Mouse (Mus musculus) heart, embryonic 16.5 days (tissue): ENCODE results near the gene Bmp8b. TPM values are rescaled to one million over a fixed set of nuclear protein-coding genes. Genes with fewer than 3 reads are reported as not detected.
A peak's percentile ranks its signal among the peaks of the same experiment; 100 is the strongest.

Experiments
- ATAC-seq: fragments of 200-750 bp; cut with Nextera tagmentation; replicated peaks from 2 replicates; pipeline ENCODE4 v1.8.0; 2017; ENCODE audit warnings: moderate number of reproducible peaks; ENCODE audit not compliant: insufficient read depth, low FRiP score; ENCODE audit errors: extremely low read depth
- H3K27ac ChIP-seq: fragments of 300-500 bp; sonication (generic); 2 replicates; pipeline ENCODE4 v1.5.1; 2014; ENCODE audit warnings: mild to moderate bottlenecking, low read length, control low read depth, moderate library complexity
- H3K27me3 ChIP-seq: fragments of 300-500 bp; sonication (generic); 2 replicates; pipeline ENCODE4 v1.6.1; 2014; ENCODE audit warnings: low read length, mixed read lengths; ENCODE audit not compliant: control insufficient read depth, insufficient read depth
- H3K36me3 ChIP-seq: fragments of 300-500 bp; sonication (generic); 2 replicates; pipeline ENCODE4 v1.6.1; 2014; ENCODE audit not compliant: control insufficient read depth, insufficient read depth
- H3K4me1 ChIP-seq: fragments of 300-500 bp; sonication (generic); 2 replicates; pipeline ENCODE4 v1.6.1; 2014; ENCODE audit warnings: low read length, mixed read lengths; ENCODE audit not compliant: control insufficient read depth, insufficient read depth
- H3K4me2 ChIP-seq: fragments of 300-500 bp; sonication (generic); 2 replicates; pipeline ENCODE4 v1.6.1; 2014; ENCODE audit warnings: low read depth, mild to moderate bottlenecking, control low read depth, low read length
- H3K4me3 ChIP-seq: fragments of 300-500 bp; sonication (generic); 2 replicates; pipeline ENCODE4 v1.5.1; 2014; ENCODE audit warnings: mild to moderate bottlenecking, control low read depth, low read length
- H3K9ac ChIP-seq: fragments of 300-500 bp; sonication (generic); 2 replicates; pipeline ENCODE4 v1.6.1; 2014; ENCODE audit warnings: low read length, control low read depth
- H3K9me3 ChIP-seq: fragments of 300-500 bp; sonication (generic); replicated peaks from 2 replicates; pipeline ENCODE4 v1.6.1; 2016; ENCODE audit warnings: low read length; ENCODE audit not compliant: control insufficient read depth
- WGBS: fragments of 180-500 bp; shearing (Covaris S2); extraction: QIAGEN DNeasy Blood & Tissue Kit; methylation state at CpG from one replicate; pipeline ENCODE4 v1.1.7; 2014; 5-methylcytosine and 5-hydroxymethylcytosine counted together
- polyA plus RNA-seq: library from polyadenylated mRNA; unstranded; fragments of >200 nt; fragmentation: Nextera tagmentation; extraction: Ambion mirVana; gene quantifications from 2 replicates; pipeline ENCODE4 v1.2.1, GENCODE M21; 2015

Gene Bmp8b
- polyA plus RNA-seq, result 0.30 and 0.45 TPM in 2 replicates

DNA sequence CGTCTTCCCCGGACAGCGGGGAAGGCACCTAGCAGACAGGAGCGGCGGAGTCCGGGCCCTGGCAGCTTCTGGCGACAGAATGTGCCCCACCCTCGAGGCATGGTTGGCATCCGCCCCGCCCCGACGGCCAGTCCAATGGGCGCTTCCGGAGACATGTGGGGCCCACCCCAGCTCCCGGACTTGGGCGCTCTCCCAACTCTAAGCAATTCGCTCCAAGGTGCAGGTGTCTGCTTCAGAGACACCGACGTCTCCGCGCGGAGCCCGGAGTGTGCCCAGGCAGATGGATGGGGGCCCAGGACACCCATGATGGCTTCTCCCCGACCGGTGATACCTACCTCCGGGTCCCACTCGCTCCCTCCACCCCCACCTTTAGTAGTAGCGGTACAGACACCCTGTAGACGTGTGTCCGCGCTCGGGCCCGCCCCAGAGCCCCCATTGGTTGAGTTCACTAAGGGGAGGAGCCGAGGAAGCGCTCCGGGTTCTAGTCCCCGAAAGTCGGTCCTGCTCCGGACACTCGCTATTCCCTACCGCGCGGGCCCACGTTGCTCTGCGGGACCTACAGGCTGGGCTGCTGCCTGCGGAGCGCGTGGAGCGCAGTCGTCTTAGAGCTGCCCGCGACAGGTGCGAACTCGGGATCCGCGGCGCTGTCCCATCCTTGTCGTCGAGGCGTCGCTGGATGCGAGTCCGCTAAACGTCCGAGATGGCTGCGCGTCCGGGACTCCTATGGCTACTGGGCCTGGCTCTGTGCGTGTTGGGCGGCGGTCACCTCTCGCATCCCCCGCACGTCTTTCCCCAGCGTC lies at the start of gene Bmp8b:
TSS of gene Bmp8b (plus strand) at position 515 of the 800 bp plus-strand sequence.
- Histone ChIP-seq H3K27ac (no peak within 1 kb of the TSS), H3K4me2 (peak within 1 kb of the TSS; percentile 53), H3K36me3 (no peaks in the 10 kb centered on the region), H3K9me3 (no peaks in the 10 kb centered on the region), H3K4me3 (peak within 1 kb of the TSS; percentile 36), H3K4me1 (peaks cover 8% of the 10 kb centered on the region), H3K27me3 (peaks cover 37% of the 10 kb centered on the region), H3K9ac (no peak within 1 kb of the TSS)
- 5% methylated on average over 75 of the region's 75 CpGs for WGBS
- ATAC-seq, result no peak; the same call in 1 of the 2 replicates

DNA sequence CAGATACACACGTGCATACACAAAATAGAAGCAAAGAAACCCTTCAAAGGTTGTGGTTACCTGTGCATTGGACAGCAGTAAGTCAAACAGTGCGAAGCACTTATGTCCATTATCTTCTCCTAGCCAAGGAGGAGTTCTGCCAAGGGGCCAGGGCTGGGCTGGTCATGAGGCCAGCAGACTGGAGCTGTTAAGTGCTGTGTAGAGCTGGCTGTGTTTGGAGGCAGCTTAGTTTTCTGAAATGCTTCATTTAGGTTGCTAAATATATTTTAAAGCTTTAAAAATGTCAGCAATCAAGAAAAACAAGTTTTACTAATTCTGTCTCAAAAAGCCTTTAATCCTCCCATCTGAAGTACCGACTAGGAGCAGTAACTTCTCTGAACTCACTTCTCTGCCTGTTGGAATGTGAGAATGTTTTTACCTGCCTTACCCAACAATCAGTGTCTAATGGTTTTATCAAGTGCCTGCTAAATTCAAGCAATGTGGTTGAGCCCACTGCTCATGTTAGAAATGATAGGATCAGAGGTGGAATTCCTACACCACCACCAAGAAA lies 48.3 kb upstream of the Bmp8b start:
- Histone ChIP-seq H3K4me2 (no peak overlapping the region), H3K27me3 (peaks cover 9% of the 10 kb centered on the region), H3K36me3 (peaks cover 23% of the 10 kb centered on the region), H3K27ac (no peak overlapping the region), H3K9ac (no peak overlapping the region), H3K9me3 (no peaks in the 10 kb centered on the region), H3K4me3 (no peak overlapping the region), H3K4me1 (peaks cover 7% of the 10 kb centered on the region)
- no peak for ATAC-seq
- WGBS, result 59% methylated on average over 3 of the region's 3 CpGs

DNA sequence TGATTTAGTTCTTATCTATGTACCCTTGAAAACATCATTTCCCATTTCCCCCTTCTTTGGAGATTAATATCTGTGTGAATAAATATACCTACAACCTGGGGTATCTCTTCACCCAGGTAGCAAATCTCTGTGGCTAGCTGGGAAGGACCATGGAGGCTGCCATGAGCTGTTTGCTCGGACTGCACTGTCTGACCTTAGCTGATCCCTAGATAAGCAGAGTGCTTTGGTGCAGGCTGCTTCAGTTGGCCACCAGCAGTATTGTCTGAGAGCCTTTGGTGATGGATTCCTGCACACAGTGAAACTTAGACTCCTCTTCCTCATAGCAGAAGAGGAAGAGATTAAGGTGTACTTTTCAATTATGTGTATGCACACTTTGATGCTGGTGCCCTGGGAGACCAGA lies 47.0 kb upstream of the Bmp8b start:
- no peak overlapping the region for H3K4me3 ChIP-seq
- H3K9ac ChIP-seq, result no peak overlapping the region
- H3K27me3 ChIP-seq, result peaks cover 1% of the 10 kb centered on the region
- WGBS, result 55% methylated on average over 1 of the region's 1 CpGs
- H3K4me1 ChIP-seq, result peaks cover 5% of the 10 kb centered on the region; the same call in 1 of the 2 replicates
- H3K36me3 ChIP-seq, result peaks cover 21% of the 10 kb centered on the region
- no peak for ATAC-seq
- H3K9me3 ChIP-seq, result no peaks in the 10 kb centered on the region
- no peak overlapping the region for H3K27ac ChIP-seq
- no peak overlapping the region for H3K4me2 ChIP-seq

DNA sequence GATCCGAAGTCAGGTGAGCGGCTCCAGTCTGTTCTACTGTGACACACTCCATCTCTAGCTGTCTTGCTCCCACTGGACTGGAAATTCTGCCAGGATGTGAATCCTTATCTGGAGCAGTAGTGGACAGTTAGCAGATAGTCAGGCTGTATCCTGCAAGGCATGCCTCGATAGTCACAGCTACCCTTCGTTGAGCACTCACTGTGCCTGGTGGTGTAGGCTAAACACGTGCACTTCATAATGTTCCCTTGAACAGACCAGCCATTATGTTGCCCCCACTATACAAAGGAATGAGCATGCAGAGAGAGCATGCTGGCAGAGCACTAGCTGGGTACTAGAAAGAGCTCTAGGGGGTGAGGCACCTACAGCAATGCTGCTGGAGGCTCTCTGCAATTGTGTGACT lies 43.2 kb upstream of the Bmp8b start:
- WGBS, result 40% methylated on average over 5 of the region's 5 CpGs
- H3K4me2 ChIP-seq, result no peak overlapping the region
- 0 out of 2 replicates have a peak, but pooled peaks cover 5% of the 10 kb centered on the region for H3K27me3 ChIP-seq
- ATAC-seq, result no peak
- no peaks in the 10 kb centered on the region for H3K4me1 ChIP-seq
- no peaks in the 10 kb centered on the region for H3K9me3 ChIP-seq
- no peaks in the 10 kb centered on the region for H3K36me3 ChIP-seq
- H3K4me3 ChIP-seq, result no peak overlapping the region
- no peak overlapping the region for H3K9ac ChIP-seq
- no peak overlapping the region for H3K27ac ChIP-seq

DNA sequence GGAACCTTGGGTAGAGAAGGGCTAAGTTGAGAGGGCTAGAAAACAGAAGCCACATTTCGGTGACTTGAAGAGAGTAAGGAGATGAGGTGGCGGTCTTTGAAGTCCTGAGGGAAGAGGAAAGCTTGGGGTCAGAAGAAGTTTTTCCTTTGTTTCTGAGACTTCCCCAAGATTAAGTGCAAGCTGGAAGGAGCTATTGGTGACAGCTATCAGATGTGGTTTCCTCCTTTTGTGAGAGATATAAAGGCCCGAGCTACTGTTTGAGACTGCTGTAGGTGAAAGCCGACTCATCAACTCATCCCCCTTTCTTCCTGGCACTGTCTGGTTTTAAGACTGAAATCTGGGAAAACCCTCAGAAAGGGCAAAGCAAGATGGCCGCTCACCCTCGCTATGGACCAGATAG lies 36.3 kb upstream of the Bmp8b start:
- Histone ChIP-seq H3K9ac (no peak overlapping the region), H3K9me3 (no peaks in the 10 kb centered on the region), H3K4me3 (no peak overlapping the region), H3K4me1 (0 out of 2 replicates have a peak, but pooled peaks cover 3% of the 10 kb centered on the region), H3K4me2 (no peak overlapping the region), H3K27ac (no peak overlapping the region), H3K27me3 (peaks cover 17% of the 10 kb centered on the region; the same call in 1 of the 2 replicates), H3K36me3 (no peaks in the 10 kb centered on the region)
- WGBS, result 63% methylated on average over 6 of the region's 6 CpGs
- no peak for ATAC-seq

DNA sequence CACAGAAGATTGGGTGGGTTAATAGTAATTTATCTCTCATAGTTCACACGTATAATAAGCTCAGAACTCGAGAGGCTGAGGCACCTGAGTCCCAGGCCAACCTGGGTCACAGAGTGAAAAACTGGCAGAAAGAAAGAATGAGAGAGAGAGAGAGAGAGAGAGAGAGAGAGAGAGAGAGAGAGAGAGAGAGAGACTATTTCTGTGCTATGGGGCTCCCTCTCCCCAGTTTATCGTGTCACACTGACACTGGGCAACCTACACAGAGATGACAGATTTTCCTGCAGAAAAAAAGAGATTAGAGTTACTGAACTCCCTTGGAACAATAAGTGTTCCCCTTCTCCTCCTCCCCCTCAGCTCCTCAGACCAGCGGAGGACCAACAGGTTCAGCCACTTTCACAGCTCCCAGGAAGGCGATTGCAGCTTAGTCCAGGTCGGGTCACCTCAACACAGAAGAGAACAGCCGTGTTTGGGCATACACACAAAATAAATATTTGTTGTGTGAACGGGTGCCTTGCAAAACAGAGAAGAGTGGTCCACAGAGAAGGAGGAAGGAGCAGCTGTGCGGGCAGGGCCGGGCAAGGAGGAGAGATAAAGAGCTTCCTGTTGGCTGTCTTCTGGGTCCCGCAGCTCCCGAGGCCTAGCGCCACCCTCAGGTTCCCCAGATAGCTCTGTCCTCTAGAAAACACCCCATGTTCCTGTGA lies 33.5 kb upstream of the Bmp8b start:
- Histone ChIP-seq H3K36me3 (no peaks in the 10 kb centered on the region), H3K9me3 (no peaks in the 10 kb centered on the region), H3K27ac (no peak overlapping the region), H3K27me3 (peaks cover 11% of the 10 kb centered on the region; the same call in 1 of the 2 replicates), H3K4me3 (no peak overlapping the region), H3K9ac (no peak overlapping the region), H3K4me1 (0 out of 2 replicates have a peak, but pooled peaks cover 3% of the 10 kb centered on the region), H3K4me2 (peak overlapping the region; percentile 47)
- no peak for ATAC-seq
- WGBS, result 10% methylated on average over 13 of the region's 13 CpGs

DNA sequence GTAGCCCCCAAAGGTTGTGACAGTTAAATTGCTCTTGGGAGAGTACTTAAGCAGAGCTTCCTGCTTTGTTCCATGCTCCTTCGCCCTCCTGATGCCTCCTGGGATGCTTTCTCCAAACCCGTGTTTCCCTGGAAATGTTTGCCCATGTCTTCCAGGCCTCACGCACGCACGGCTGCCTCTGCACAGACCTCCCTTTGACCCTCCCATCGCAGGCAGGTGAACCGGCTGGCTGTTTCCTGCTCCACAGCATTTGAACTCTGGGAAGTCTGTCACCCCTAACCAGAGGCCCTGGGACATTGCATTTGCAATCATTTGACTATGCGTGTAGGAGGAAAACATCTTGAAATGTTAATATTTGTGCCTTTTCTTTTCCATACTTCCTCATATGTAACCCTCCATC lies 28.0 kb upstream of the Bmp8b start:
- no peak for ATAC-seq
- H3K9ac ChIP-seq, result no peak overlapping the region
- H3K27me3 ChIP-seq, result peaks cover 10% of the 10 kb centered on the region
- H3K9me3 ChIP-seq, result 0 out of 2 replicates have a peak, but pooled peaks cover 2% of the 10 kb centered on the region
- no peaks in the 10 kb centered on the region for H3K36me3 ChIP-seq
- no peaks in the 10 kb centered on the region for H3K4me1 ChIP-seq
- no peak overlapping the region for H3K4me2 ChIP-seq
- no peak overlapping the region for H3K4me3 ChIP-seq
- H3K27ac ChIP-seq, result no peak overlapping the region
- 72% methylated on average over 8 of the region's 8 CpGs for WGBS

DNA sequence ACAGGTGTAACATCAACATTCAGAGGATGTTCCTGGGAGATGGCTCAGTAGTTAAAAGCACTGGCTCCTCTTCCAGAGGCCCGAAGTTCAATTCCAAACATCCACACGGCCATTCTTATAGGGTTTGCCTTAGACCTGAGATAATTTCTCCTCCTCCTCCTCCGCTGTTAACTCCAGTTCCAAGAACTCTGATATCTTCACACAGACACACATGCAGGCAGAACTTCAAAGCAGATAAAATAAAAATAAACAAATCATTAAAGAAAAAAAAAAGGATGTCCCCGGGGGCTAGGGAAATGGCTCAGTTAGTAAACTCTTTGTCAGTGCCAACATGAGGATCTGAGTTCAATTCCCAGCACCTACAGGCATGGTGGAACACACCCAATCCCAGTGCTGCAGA lies 26.7 kb upstream of the Bmp8b start:
- Histone ChIP-seq H3K4me1 (no peaks in the 10 kb centered on the region), H3K36me3 (no peaks in the 10 kb centered on the region)
- WGBS, result 60% methylated on average over 4 of the region's 4 CpGs

DNA sequence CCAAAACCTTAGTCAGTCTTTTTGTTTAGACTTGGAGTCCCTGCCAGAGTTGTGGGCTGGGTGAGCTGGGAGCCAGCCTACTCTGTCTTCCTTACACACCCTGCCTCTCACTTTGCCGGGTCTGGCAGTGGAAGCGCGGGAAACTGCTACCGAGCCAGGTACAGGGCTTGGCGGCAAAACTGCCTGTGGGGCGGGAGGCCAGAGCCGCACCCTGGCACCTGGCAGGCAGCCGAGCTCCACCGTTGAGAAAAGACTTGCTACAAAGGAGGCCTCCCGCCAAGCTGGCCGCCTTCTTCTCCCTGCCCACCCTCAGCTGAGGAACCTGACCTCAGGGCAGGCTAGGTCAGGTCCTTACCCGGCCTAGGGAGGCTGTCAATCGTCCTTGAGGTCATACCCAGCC lies 24.2 kb upstream of the Bmp8b start:
- no peak overlapping the region for H3K9ac ChIP-seq
- ATAC-seq, result no peak
- 0 out of 2 replicates have a peak, but pooled peaks cover 2% of the 10 kb centered on the region for H3K9me3 ChIP-seq
- no peak overlapping the region for H3K27ac ChIP-seq
- peaks cover 5% of the 10 kb centered on the region for H3K27me3 ChIP-seq
- no peak overlapping the region for H3K4me3 ChIP-seq
- no peak overlapping the region for H3K4me2 ChIP-seq
- no peaks in the 10 kb centered on the region for H3K4me1 ChIP-seq
- WGBS, result 46% methylated on average over 13 of the region's 13 CpGs
- H3K36me3 ChIP-seq, result no peaks in the 10 kb centered on the region

More for the DNA sequence above, 26.7 kb upstream of the Bmp8b start:
- no peak overlapping the region for H3K27ac ChIP-seq
- no peak overlapping the region for H3K4me3 ChIP-seq
- H3K9ac ChIP-seq, result no peak overlapping the region
- H3K4me2 ChIP-seq, result no peak overlapping the region
- H3K27me3 ChIP-seq, result peaks cover 7% of the 10 kb centered on the region
- 0 out of 2 replicates have a peak, but pooled peaks cover 2% of the 10 kb centered on the region for H3K9me3 ChIP-seq
- no peak for ATAC-seq
